ENCODE assay signal across 22 mouse cellular contexts in genomic region chr6:113749119-113749685, GRCm38 (mm10). TPM values are rescaled to one million over a fixed set of nuclear protein-coding genes. Genes with fewer than 3 reads are reported as not detected.
DNase-seq lines count a peak whose midpoint lies in the region; ATAC-seq and TF ChIP-seq lines count a peak whose summit lies in the region.
"Had no signal": no experiment of that assay in that cellular context is flagged by ENCODE, and none has a peak within 500 bp of the region (broad histone marks: within the 10 kb centered on the region; RNA-seq: fewer than 3 reads in every experiment).

No protein-coding gene starts in this region.

- 44% methylated on average over 17 of the region's 17 CpGs for WGBS in liver, postnatal 0 days (ENCODE audit: insufficient replicate concordance)
- WGBS in liver, embryonic 12.5 days (ENCODE audit: insufficient replicate concordance): 38% methylated on average over 17 of the region's 17 CpGs

- DNase-seq in liver, postnatal 0 days: no peak
- DNase-seq in R1 (ENCODE audit: low read depth, low spot score): peak; percentile 14
- DNase-seq in thymus, postnatal 14 days: peak; percentile 49
- DNase-seq in left cerebral cortex, adult 18-20 months (ENCODE audit: low spot score in 2 of 2): no peak
- DNase-seq in layer of hippocampus, postnatal 36 days: no peak
- no peak for DNase-seq in frontal cortex, postnatal 36 days (ENCODE audit: low spot score in 2 of 2)
- DNase-seq: kidney, adult 2 months; kidney, postnatal 4 days had no signal

- H3K4me2 ChIP-seq in liver, postnatal 0 days (ENCODE audit: low read depth, low read length): 0 out of 2 replicates have a peak overlapping the region, but pooled peaks have one; percentile 18
- H3K4me2 ChIP-seq in liver, embryonic 12.5 days: no peak overlapping the region
- H3K4me2 ChIP-seq: liver, embryonic 15.5 days; midbrain, embryonic 13.5 days had no signal

- H3K4me1 ChIP-seq in liver, postnatal 0 days (ENCODE audit: insufficient read depth): no peaks in the 10 kb centered on the region
- H3K4me1 ChIP-seq in liver, embryonic 12.5 days: peaks cover 8% of the 10 kb centered on the region; the same call in 1 of the 2 replicates
- H3K4me1 ChIP-seq: heart, embryonic 13.5 days; liver, embryonic 15.5 days; midbrain, embryonic 13.5 days had no signal

- TF ChIP-seq EP300 in liver, postnatal 0 days (IDR thresholded peaks at IDR 0.05; ENCODE audit: low read depth): no peak

- H3K9ac ChIP-seq in liver, postnatal 0 days (replicated peaks): no peak overlapping the region
- no peak overlapping the region for H3K9ac ChIP-seq in liver, embryonic 12.5 days
- H3K9ac ChIP-seq: heart, embryonic 13.5 days; liver, embryonic 15.5 days; midbrain, embryonic 13.5 days had no signal

- no peak overlapping the region for H3K4me3 ChIP-seq in liver, postnatal 0 days (ENCODE audit: low read depth, low read length)
- no peak overlapping the region for H3K4me3 ChIP-seq in liver, embryonic 12.5 days
- H3K4me3 ChIP-seq: liver, embryonic 15.5 days; midbrain, embryonic 13.5 days; myocyte had no signal

- no peak overlapping the region for H3K27ac ChIP-seq in liver, postnatal 0 days (ENCODE audit: low read depth)
- H3K27ac ChIP-seq in liver, embryonic 12.5 days: no peak overlapping the region
- H3K27ac ChIP-seq: embryonic facial prominence, embryonic 10.5 days; heart, embryonic 13.5 days; hindbrain, postnatal 0 days; liver, embryonic 15.5 days; midbrain, embryonic 13.5 days; stomach, postnatal 0 days had no signal

- ATAC-seq in liver, postnatal 0 days: no peak
- ATAC-seq in liver, embryonic 12.5 days: no peak
- ATAC-seq in megakaryocyte, adult 5-6 weeks (ENCODE audit: poor library complexity, severe bottlenecking): peak; percentile 47
- ATAC-seq: forebrain, embryonic 14.5 days; hindbrain, postnatal 0 days; midbrain, embryonic 13.5 days had no signal

- no peaks in the 10 kb centered on the region for H3K9me3 ChIP-seq in liver, postnatal 0 days (ENCODE audit: low read length)
- H3K9me3 ChIP-seq in liver, embryonic 12.5 days (replicated peaks): no peaks in the 10 kb centered on the region
- H3K9me3 ChIP-seq: embryonic facial prominence, embryonic 10.5 days; G1E; heart, embryonic 13.5 days; liver, embryonic 15.5 days; midbrain, embryonic 13.5 days had no signal

- no peaks in the 10 kb centered on the region for H3K36me3 ChIP-seq in liver, postnatal 0 days (replicated peaks; ENCODE audit: insufficient read depth, low read length)
- no peaks in the 10 kb centered on the region for H3K36me3 ChIP-seq in liver, embryonic 12.5 days
- H3K36me3 ChIP-seq: embryonic facial prominence, embryonic 10.5 days; G1E; heart, embryonic 13.5 days; liver, embryonic 15.5 days had no signal

- H3K27me3 ChIP-seq in liver, postnatal 0 days (ENCODE audit: insufficient read depth, low read length): peaks cover 6% of the 10 kb centered on the region; the same call in 1 of the 2 replicates
- peaks cover 62% of the 10 kb centered on the region for H3K27me3 ChIP-seq in liver, embryonic 12.5 days (replicated peaks)

- no peak for TF ChIP-seq CTCF in liver, postnatal 0 days (IDR thresholded peaks at IDR 0.05; ENCODE audit: low read depth)

RNA-seq across cellular contexts. Expression of gene Sec13, which starts 8.7 kb away (rescaled TPM):
- 102 and 110 TPM in 2 replicates for polyA plus RNA-seq in liver, postnatal 0 days (2015; fragmentation: Nextera tagmentation; extraction: Ambion mirVana)
- 155 and 159 TPM in 2 replicates for polyA plus RNA-seq in liver, embryonic 12.5 days (2016; fragmentation: Nextera tagmentation; extraction: Ambion mirVana)
- total RNA-seq in megakaryocyte, adult 5-6 weeks (2015): 96.8 and 102 TPM in 2 replicates
- total RNA-seq in megakaryocyte, adult 5-6 weeks (2017): 103 and 116 TPM in 2 replicates
- 10 to 100 TPM; 62.7 to 66.2 TPM for total RNA-seq in left cerebral cortex, adult 18-20 months (2021)
- total RNA-seq in layer of hippocampus, postnatal 36 days (2021): 10 to 100 TPM; 70.8 to 74.3 TPM

RNA-seq across cellular contexts. Expression of gene Ghrl, which starts 29.5 kb away (rescaled TPM):
- polyA plus RNA-seq in liver, postnatal 0 days (2015; fragmentation: Nextera tagmentation; extraction: Ambion mirVana): 0.70 TPM in 1 of 2 replicates, not detected in the other
- not detected in 2 replicates for polyA plus RNA-seq in liver, embryonic 12.5 days (2016; fragmentation: Nextera tagmentation; extraction: Ambion mirVana)
- total RNA-seq in megakaryocyte, adult 5-6 weeks (2015): 1.1 and 4.4 TPM in 2 replicates
- 0.26 TPM in 1 of 2 replicates, not detected in the other for total RNA-seq in megakaryocyte, adult 5-6 weeks (2017)
- not detected for total RNA-seq in left cerebral cortex, adult 18-20 months (2021)
- not detected for total RNA-seq in layer of hippocampus, postnatal 36 days (2021)
- total RNA-seq: adrenal gland, adult 2 months; G1E; gastrocnemius, postnatal 4 days; hematopoietic stem cell, adult 5-6 weeks; hindbrain, postnatal 0 days had no signal
- polyA plus RNA-seq: adrenal gland, adult 2 months; embryonic facial prominence, embryonic 10.5 days; G1E; heart, embryonic 13.5 days; liver, embryonic 15.5 days had no signal

RNA-seq across cellular contexts. Expression of gene Tatdn2, which starts 52.4 kb away (rescaled TPM):
- 0.62 and 0.83 TPM in 2 replicates for polyA plus RNA-seq in liver, postnatal 0 days (2015; fragmentation: Nextera tagmentation; extraction: Ambion mirVana)
- 1.3 TPM in 2 replicates for polyA plus RNA-seq in liver, embryonic 12.5 days (2016; fragmentation: Nextera tagmentation; extraction: Ambion mirVana)
- 22.5 and 23.2 TPM in 2 replicates for total RNA-seq in megakaryocyte, adult 5-6 weeks (2015)
- 107 and 126 TPM in 2 replicates for total RNA-seq in megakaryocyte, adult 5-6 weeks (2017)
- total RNA-seq in left cerebral cortex, adult 18-20 months (2021): 10 to 100 TPM; 70.1 to 80.2 TPM
- 10 to 100 TPM; 52.5 to 60.7 TPM for total RNA-seq in layer of hippocampus, postnatal 36 days (2021)

Comparison
In these comparisons a context has a peak if more than half of its experiments do, and no peak if none do; other contexts are left out.
1. DNase-seq: peak in R1 (single experiment) and thymus, postnatal 14 days (single experiment); none in liver, postnatal 0 days (single experiment), left cerebral cortex, adult 18-20 months (0 of 2), layer of hippocampus, postnatal 36 days (0 of 2) and frontal cortex, postnatal 36 days (0 of 2).